Mouse (Mus musculus): ENCODE data around the gene Mier1. TPM values are rescaled to one million over a fixed set of nuclear protein-coding genes. Genes with fewer than 3 reads are reported as not detected.

The Mier1 gene
- polyA plus RNA-seq (2014; fragmentation: Illumina TruSeq; extraction: RNeasy Lipid Tissue Mini Kit (QIAGEN cat#74804); ENCODE audit: insufficient read depth, low read depth, low replicate concordance) = 23.2 TPM

DNA sequence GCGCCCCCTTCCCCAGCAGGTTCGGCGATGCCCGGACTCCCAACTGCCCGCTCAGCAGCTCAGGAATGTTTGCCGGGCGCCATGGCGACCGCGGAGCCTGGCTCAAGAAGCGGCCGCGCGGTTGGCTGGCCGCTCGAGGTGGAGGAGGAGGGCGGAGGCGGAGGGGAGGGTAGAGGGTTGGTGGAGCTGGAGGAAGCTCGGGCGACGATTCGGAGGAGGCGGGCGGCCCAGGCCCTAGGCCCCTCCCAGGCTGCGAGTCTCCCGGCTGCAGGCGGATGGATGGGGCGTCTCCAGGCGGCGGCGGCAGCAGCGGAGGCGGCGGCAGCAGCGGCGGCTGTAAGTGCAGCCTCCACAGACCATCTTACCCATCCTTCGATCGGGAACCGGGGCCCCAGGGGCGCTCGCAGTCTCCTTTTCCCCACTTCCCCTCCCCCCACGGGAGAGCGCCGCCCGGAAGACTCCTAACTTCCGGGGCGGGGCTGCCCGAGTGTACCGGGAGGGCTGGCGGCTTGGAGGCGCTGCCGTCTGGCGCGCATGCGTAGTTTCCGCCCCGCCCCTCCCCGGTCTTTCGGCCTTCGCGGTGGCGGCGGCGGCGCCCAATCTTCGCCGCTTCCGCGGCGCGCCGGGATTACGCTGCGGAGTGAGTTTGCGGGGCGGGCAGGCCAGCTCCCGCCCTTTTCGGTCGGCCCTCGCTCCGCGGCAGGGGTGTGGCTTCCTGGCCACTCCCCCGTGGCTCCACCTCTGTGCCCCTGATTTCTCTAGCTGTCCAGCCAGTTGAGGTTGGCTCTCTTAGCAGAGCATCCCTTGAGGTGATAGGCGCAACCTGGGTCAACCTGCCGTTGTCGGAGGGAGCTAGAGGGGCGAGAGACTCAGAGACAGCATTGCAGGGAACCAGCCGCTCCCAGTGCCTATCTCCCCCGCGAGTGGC is at the start of gene Mier1, which contains the start of gene Wdr78:
Mier1 (plus strand) TSS at position 207 of the 928 bp plus-strand sequence.
Wdr78 (minus strand) TSS at position 372 of the 928 bp plus-strand sequence.

Other genes with a start within 250 kb of the Mier1 start
- gene Tctex1d1, start 135.8 kb upstream of the Mier1 start, polyA plus RNA-seq (2014; fragmentation: Illumina TruSeq; extraction: RNeasy Lipid Tissue Mini Kit (QIAGEN cat#74804); ENCODE audit: insufficient read depth, low read depth, low replicate concordance) = not detected
- not detected for gene Insl5, start 87.5 kb upstream of the Mier1 start, polyA plus RNA-seq (2014; fragmentation: Illumina TruSeq; extraction: RNeasy Lipid Tissue Mini Kit (QIAGEN cat#74804); ENCODE audit: insufficient read depth, low read depth, low replicate concordance)
- gene Wdr78, start 165 bp downstream of the Mier1 start, polyA plus RNA-seq (2014; fragmentation: Illumina TruSeq; extraction: RNeasy Lipid Tissue Mini Kit (QIAGEN cat#74804); ENCODE audit: insufficient read depth, low read depth, low replicate concordance) = 5.9 TPM
- gene Slc35d1, start 100.8 kb downstream of the Mier1 start, polyA plus RNA-seq (2014; fragmentation: Illumina TruSeq; extraction: RNeasy Lipid Tissue Mini Kit (QIAGEN cat#74804); ENCODE audit: insufficient read depth, low read depth, low replicate concordance) = 3.3 TPM
- gene 4921539E11Rik, start 176.5 kb downstream of the Mier1 start, polyA plus RNA-seq (2014; fragmentation: Illumina TruSeq; extraction: RNeasy Lipid Tissue Mini Kit (QIAGEN cat#74804); ENCODE audit: insufficient read depth, low read depth, low replicate concordance) = not detected
- 14.4 TPM for gene Oma1, start 199.4 kb downstream of the Mier1 start, polyA plus RNA-seq (2014; fragmentation: Illumina TruSeq; extraction: RNeasy Lipid Tissue Mini Kit (QIAGEN cat#74804); ENCODE audit: insufficient read depth, low read depth, low replicate concordance)

Data from lung, adult 10 weeks (tissue).